Mouse (Mus musculus): ENCODE data around the gene Mical3.

GRCm38 (mm10) chr6:120917975-120918374 is 212.8 kb downstream of the Mical3 start:
- TF ChIP-seq MAX (IDR thresholded peaks at IDR 0.05) (no peak), CTCF (IDR thresholded peaks at IDR 0.05; ENCODE audit: control insufficient read depth, insufficient read depth, insufficient read length) (no peak), USF1 (IDR thresholded peaks at IDR 0.05; ENCODE audit: low read depth) (no peak), MYOG (IDR thresholded peaks at IDR 0.05; ENCODE audit: control insufficient read depth, extremely low read depth, insufficient read length) (no peak), MYOD1 (IDR thresholded peaks at IDR 0.05; ENCODE audit: control insufficient read depth, insufficient read length, low read depth) (no peak), CEBPB (IDR thresholded peaks at IDR 0.05; ENCODE audit: low read depth) (no peak)

Measured in C2C12 (cell line).